Mouse (Mus musculus): Measurements from ENCODE around the gene Rab34. TPM values are rescaled to one million over a fixed set of nuclear protein-coding genes. Genes with fewer than 3 reads are reported as not detected.

Rab34 gene
- polyA plus RNA-seq, 1 experiment: 182 TPM

GRCm38 (mm10) chr11:78162504-78162903, 25.7 kb upstream of the Rab34 start:
- Histone ChIP-seq H3K4me3 (ENCODE audit: insufficient read depth, poor library complexity, severe bottlenecking) (no peak overlapping the region), H3K79me3 (ENCODE audit: low read depth) (peaks cover 47% of the 10 kb centered on the region), H3K27me3 (ENCODE audit: control insufficient read depth, insufficient read depth, insufficient read length) (no peaks in the 10 kb centered on the region), H3K79me2 (ENCODE audit: control insufficient read depth, insufficient read depth) (peaks cover 62% of the 10 kb centered on the region), H3K36me3 (ENCODE audit: control insufficient read depth, insufficient read depth) (peaks cover 56% of the 10 kb centered on the region), H3ac (ENCODE audit: control insufficient read depth, insufficient read length, low read depth) (no peak overlapping the region)
- TF ChIP-seq MYOD1 (IDR thresholded peaks at IDR 0.05; ENCODE audit: control insufficient read depth, insufficient read length, low read depth): peak; percentile 95
- peak; percentile 80 for TF ChIP-seq MYOG (IDR thresholded peaks at IDR 0.05; ENCODE audit: control insufficient read depth, extremely low read depth, insufficient read length)
- TF ChIP-seq CTCF (IDR thresholded peaks at IDR 0.05; ENCODE audit: control insufficient read depth, insufficient read depth, insufficient read length): no peak

DNA sequence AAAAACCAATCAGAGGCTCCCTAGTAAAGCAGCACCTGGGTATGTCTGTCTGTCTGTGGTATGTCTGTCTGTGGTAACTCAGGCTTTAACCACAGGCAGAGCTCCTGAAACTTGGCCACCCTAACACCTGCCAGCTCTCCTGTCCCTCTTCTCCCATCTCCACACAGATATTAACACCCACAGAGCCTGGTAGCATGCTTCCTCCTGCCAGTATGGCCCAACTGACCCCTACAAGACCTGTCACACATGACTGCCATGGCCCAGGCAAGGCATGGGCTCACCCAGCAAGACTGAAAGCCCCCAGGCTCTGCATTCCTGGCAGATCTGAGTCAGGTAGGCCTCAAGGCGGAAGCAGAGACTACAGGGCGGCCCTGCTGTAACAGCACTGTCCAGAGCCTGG, 25.2 kb upstream of the Rab34 start:
- Histone ChIP-seq H3K79me3 (ENCODE audit: low read depth) (peaks cover 44% of the 10 kb centered on the region), H3K27me3 (ENCODE audit: control insufficient read depth, insufficient read depth, insufficient read length) (no peaks in the 10 kb centered on the region), H3K4me3 (ENCODE audit: insufficient read depth, poor library complexity, severe bottlenecking) (peak overlapping the region; percentile 94), H3K36me3 (ENCODE audit: control insufficient read depth, insufficient read depth) (peaks cover 51% of the 10 kb centered on the region), H3ac (ENCODE audit: control insufficient read depth, insufficient read length, low read depth) (peak overlapping the region; percentile 9), H3K79me2 (ENCODE audit: control insufficient read depth, insufficient read depth) (peaks cover 57% of the 10 kb centered on the region)
- TF ChIP-seq CTCF (IDR thresholded peaks at IDR 0.05; ENCODE audit: control insufficient read depth, insufficient read depth, insufficient read length) (no peak), MYOD1 (IDR thresholded peaks at IDR 0.05; ENCODE audit: control insufficient read depth, insufficient read length, low read depth) (peak; percentile 55), MYOG (IDR thresholded peaks at IDR 0.05; ENCODE audit: control insufficient read depth, extremely low read depth, insufficient read length) (no peak)

DNA sequence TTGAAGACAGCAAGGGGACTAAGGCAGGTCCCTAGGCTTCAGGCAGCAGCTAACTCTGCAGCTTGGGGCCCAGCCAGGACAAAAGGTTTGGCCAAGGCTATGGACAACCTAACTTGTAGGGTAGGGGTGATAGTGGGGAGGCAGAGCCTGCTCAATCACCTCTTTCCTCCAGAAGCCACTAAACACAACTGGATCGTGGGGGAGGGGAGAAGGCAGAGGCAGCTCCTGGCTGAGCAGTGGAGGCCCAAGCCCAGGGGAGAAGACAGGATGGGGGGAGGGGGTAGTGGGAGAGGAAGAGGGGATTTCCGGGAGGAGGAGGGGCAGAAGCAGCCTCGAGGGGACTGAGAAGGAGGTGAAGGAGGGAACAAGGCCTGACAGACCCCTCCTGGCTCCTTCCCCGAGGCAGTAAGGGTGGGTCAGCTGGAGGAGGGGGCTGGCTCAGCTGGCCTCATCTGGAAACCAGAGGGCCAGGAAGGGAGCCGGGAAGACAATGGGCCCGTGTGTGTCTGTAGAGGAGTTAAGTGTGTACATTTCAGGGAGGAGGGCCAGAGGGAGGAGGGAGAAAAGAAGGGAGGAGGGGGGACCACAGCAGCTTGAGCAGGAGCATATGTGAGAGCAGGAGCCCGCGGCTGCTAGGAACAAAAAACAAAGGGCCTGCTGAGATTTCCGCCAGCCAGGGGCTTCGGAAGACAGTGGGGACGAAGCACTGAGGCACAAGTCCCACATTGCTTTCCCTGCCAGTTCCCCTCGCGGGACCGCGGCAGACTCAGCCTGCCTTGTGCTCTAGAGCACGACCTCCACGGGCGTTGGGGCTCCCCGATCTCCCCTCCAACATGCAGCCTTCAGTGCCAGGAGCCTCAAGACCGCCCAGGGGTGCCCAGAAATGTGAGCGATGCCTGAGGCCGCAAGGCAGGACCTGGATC, 24.3 kb upstream of the Rab34 start:
- Histone ChIP-seq H3K4me3 (ENCODE audit: insufficient read depth, poor library complexity, severe bottlenecking) (peak overlapping the region; percentile 94), H3K79me2 (ENCODE audit: control insufficient read depth, insufficient read depth) (peaks cover 48% of the 10 kb centered on the region), H3ac (ENCODE audit: control insufficient read depth, insufficient read length, low read depth) (peak overlapping the region; percentile 94), H3K36me3 (ENCODE audit: control insufficient read depth, insufficient read depth) (peaks cover 42% of the 10 kb centered on the region), H3K79me3 (ENCODE audit: low read depth) (peaks cover 38% of the 10 kb centered on the region), H3K27me3 (ENCODE audit: control insufficient read depth, insufficient read depth, insufficient read length) (no peaks in the 10 kb centered on the region)
- no peak for TF ChIP-seq FOSL1 (IDR thresholded peaks at IDR 0.05; ENCODE audit: insufficient read depth, low read length, poor library complexity, severe bottlenecking)
- no peak for TF ChIP-seq MYOG (IDR thresholded peaks at IDR 0.05; ENCODE audit: control insufficient read depth, extremely low read depth, insufficient read length)
- no peak for TF ChIP-seq USF1 (IDR thresholded peaks at IDR 0.05; ENCODE audit: low read depth)
- TF ChIP-seq CEBPB (IDR thresholded peaks at IDR 0.05; ENCODE audit: low read depth): no peak
- no peak for TF ChIP-seq CTCF (IDR thresholded peaks at IDR 0.05; ENCODE audit: control insufficient read depth, insufficient read depth, insufficient read length)

DNA sequence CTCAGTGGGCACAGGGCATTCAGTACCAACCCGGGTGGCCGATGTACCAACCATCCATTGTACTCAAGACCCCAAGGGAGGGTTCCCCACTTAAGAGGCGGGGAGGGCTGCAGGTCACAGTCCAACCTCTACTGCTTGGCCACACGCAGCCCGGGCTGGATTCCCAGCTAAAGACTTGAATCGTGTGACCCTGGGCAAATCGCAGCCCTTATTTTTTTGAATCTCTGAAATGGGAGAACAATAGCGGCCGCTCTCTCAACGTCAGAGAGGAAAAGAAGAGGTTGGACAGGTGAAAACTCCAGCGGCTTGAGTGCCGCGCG, 23.7 kb upstream of the Rab34 start:
- no peaks in the 10 kb centered on the region for H3K27me3 ChIP-seq (ENCODE audit: control insufficient read depth, insufficient read depth, insufficient read length)
- peaks cover 37% of the 10 kb centered on the region for H3K36me3 ChIP-seq (ENCODE audit: control insufficient read depth, insufficient read depth)
- peak overlapping the region; percentile 94 for H3K4me3 ChIP-seq (ENCODE audit: insufficient read depth, poor library complexity, severe bottlenecking)
- H3K79me2 ChIP-seq (ENCODE audit: control insufficient read depth, insufficient read depth): peaks cover 47% of the 10 kb centered on the region
- H3K79me3 ChIP-seq (ENCODE audit: low read depth): peaks cover 38% of the 10 kb centered on the region
- H3ac ChIP-seq (ENCODE audit: control insufficient read depth, insufficient read length, low read depth): peak overlapping the region; percentile 94
- no peak for TF ChIP-seq MYOD1 (IDR thresholded peaks at IDR 0.05; ENCODE audit: control insufficient read depth, insufficient read length, low read depth)
- TF ChIP-seq MYOG (IDR thresholded peaks at IDR 0.05; ENCODE audit: control insufficient read depth, extremely low read depth, insufficient read length): no peak
- TF ChIP-seq MAX (IDR thresholded peaks at IDR 0.05): no peak
- TF ChIP-seq USF1 (IDR thresholded peaks at IDR 0.05; ENCODE audit: low read depth): no peak
- no peak for TF ChIP-seq CEBPB (IDR thresholded peaks at IDR 0.05; ENCODE audit: low read depth)

- H3ac ChIP-seq (ENCODE audit: control insufficient read depth, insufficient read length, low read depth): peak within 1 kb of the TSS; percentile 94
- peaks cover 31% of the 10 kb centered on the region for H3K36me3 ChIP-seq (ENCODE audit: control insufficient read depth, insufficient read depth)
- H3K79me2 ChIP-seq (ENCODE audit: control insufficient read depth, insufficient read depth): peaks cover 47% of the 10 kb centered on the region
- no peaks in the 10 kb centered on the region for H3K27me3 ChIP-seq (ENCODE audit: control insufficient read depth, insufficient read depth, insufficient read length)
- H3K79me3 ChIP-seq (ENCODE audit: low read depth): peaks cover 38% of the 10 kb centered on the region
- no peak for TF ChIP-seq FOSL1 (IDR thresholded peaks at IDR 0.05; ENCODE audit: insufficient read depth, low read length, poor library complexity, severe bottlenecking)
- peak; percentile 39 for TF ChIP-seq CTCF (IDR thresholded peaks at IDR 0.05; ENCODE audit: control insufficient read depth, insufficient read depth, insufficient read length)
- peak; percentile 10 for TF ChIP-seq MAX (IDR thresholded peaks at IDR 0.05)
- H3K4me3 ChIP-seq (ENCODE audit: insufficient read depth, poor library complexity, severe bottlenecking): peak within 1 kb of the TSS; percentile 94
These were observed 23.1 kb upstream of the Rab34 start, which contains the start of gene Traf4 for GRCm38 (mm10) chr11:78164924-78165760. Traf4 (minus strand) TSS chr11:78165589.

DNA sequence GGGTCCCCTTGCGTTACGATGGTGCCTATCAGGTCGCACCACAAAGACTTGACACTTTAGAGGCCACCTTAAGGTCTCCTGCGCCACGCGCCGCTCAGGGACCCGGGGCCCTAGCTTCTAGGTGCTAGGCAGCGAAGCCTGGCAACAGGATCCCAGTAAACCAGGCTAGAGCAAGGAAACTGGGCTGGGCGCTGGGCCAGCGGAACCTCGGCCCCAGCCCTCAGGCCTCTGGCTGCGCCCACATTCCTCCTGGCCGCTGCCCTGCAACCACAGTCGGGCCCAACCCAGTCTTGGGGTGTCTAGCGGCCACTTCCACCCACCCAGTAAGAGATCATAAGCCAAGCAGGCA, 22.5 kb upstream of the Rab34 start:
- H3K27me3 ChIP-seq (ENCODE audit: control insufficient read depth, insufficient read depth, insufficient read length): no peaks in the 10 kb centered on the region
- H3K4me3 ChIP-seq (ENCODE audit: insufficient read depth, poor library complexity, severe bottlenecking): peak overlapping the region; percentile 94
- H3K79me3 ChIP-seq (ENCODE audit: low read depth): peaks cover 38% of the 10 kb centered on the region
- peaks cover 25% of the 10 kb centered on the region for H3K36me3 ChIP-seq (ENCODE audit: control insufficient read depth, insufficient read depth)
- H3ac ChIP-seq (ENCODE audit: control insufficient read depth, insufficient read length, low read depth): peak overlapping the region; percentile 73
- no peak for TF ChIP-seq CEBPB (IDR thresholded peaks at IDR 0.05; ENCODE audit: low read depth)
- TF ChIP-seq MAX (IDR thresholded peaks at IDR 0.05): no peak
- no peak for TF ChIP-seq CTCF (IDR thresholded peaks at IDR 0.05; ENCODE audit: control insufficient read depth, insufficient read depth, insufficient read length)
- no peak for TF ChIP-seq USF1 (IDR thresholded peaks at IDR 0.05; ENCODE audit: low read depth)
- TF ChIP-seq MYOD1 (IDR thresholded peaks at IDR 0.05; ENCODE audit: control insufficient read depth, insufficient read length, low read depth): no peak
- no peak for TF ChIP-seq MYOG (IDR thresholded peaks at IDR 0.05; ENCODE audit: control insufficient read depth, extremely low read depth, insufficient read length)
- TF ChIP-seq FOSL1 (IDR thresholded peaks at IDR 0.05; ENCODE audit: insufficient read depth, low read length, poor library complexity, severe bottlenecking): no peak
- peaks cover 46% of the 10 kb centered on the region for H3K79me2 ChIP-seq (ENCODE audit: control insufficient read depth, insufficient read depth)
